Mouse (Mus musculus): Measurements from ENCODE around the gene Ctbp1.

DNA sequence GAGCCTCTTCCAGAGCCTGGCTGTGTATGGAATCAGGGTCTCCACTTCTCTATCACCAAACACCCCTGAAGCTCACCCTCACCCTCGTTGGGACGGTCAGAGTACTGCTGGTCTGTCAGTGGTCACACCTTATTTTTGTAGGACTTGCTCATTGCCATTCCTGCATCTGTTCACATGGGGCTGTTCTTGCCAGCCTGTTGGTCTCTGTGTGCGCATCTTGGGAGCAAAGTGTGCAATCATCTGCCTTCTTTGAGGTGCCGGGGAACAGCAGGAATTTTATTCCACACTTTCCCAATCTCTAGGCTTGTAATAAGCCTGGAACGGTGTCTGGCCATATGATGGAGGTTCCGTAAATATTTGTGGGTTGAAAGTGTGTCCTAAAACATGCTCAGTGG, 71.6 kb downstream of the Ctbp1 start:
- TF ChIP-seq ZNF384 (IDR thresholded peaks at IDR 0.05; ENCODE audit: low read depth, low read length) (no peak), ZC3H11A (IDR thresholded peaks at IDR 0.05; ENCODE audit: borderline replicate concordance, low read depth, low read length) (no peak)

All from ES-E14 (cell line).